In the genomic region with DNA sequence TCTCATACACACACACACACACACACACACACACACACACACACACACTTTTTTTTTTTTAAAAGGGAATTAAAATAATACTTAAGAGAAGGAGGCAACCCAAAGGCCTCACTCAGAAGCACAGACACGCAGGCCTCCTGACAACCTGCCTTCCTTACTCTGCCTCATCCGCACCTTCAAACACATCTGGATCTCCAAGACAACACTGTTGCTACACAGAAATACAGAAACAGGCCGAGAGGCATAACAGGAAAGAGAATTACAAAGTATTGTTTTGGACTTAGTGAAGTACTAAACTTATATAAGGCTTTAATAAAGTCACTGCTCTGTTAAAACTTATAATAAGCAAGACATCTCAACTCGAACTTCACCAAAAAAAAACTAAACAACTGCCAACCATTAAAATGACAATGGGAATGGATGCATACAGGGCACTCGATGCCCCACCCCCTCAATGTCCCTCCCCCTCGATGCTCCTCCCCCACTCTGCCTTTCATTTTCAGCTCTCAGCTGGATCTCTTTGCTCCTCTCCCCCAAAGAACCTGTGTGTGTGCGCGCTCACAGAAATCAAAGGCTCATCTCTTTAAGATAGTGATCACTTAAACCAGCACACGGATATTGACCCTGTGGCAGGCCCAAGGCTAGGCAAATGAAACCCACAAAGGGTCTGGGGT, we compare ENCODE assay signal across 10 mouse cellular contexts.
DNase-seq lines count a peak whose midpoint lies in the region; ATAC-seq lines count a peak whose summit lies in the region.
"Had no signal": no experiment of that assay in that cellular context is flagged by ENCODE, and none has a peak within 500 bp of the region (broad histone marks: within the 10 kb centered on the region; RNA-seq: fewer than 3 reads in every experiment).

No protein-coding gene starts in this region.

- no peak; the same call in 1 of the 2 replicates for ATAC-seq in liver, embryonic 11.5 days (replicated peaks; ENCODE audit: low FRiP score)
- no peak for ATAC-seq in embryonic facial prominence, embryonic 15.5 days (ENCODE audit: insufficient number of reproducible peaks, low FRiP score, low TSS enrichment, low read depth)
- ATAC-seq in liver, embryonic 12.5 days = peak; percentile 38; the same call in 1 of the 2 replicates

- peak overlapping the region; percentile 50; the same call in 1 of the 2 replicates for H3K27ac ChIP-seq in liver, embryonic 11.5 days (ENCODE audit: low read depth, low read length)
- peak overlapping the region; percentile 82 for H3K27ac ChIP-seq in embryonic facial prominence, embryonic 15.5 days (replicated peaks)
- H3K27ac ChIP-seq in liver, embryonic 12.5 days = peak overlapping the region; percentile 60
- H3K27ac ChIP-seq: hindbrain, embryonic 12.5 days had no signal

- H3K9ac ChIP-seq in liver, embryonic 11.5 days (ENCODE audit: low read depth, low read length) = no peak overlapping the region
- no peak overlapping the region for H3K9ac ChIP-seq in embryonic facial prominence, embryonic 15.5 days
- H3K9ac ChIP-seq in liver, embryonic 12.5 days = no peak overlapping the region
- H3K9ac ChIP-seq: hindbrain, embryonic 12.5 days had no signal

- peaks cover 4% of the 10 kb centered on the region; the same call in 1 of the 2 replicates for H3K36me3 ChIP-seq in liver, embryonic 11.5 days (ENCODE audit: control insufficient read depth, insufficient read depth, low read length)
- 0 out of 2 replicates have a peak, but pooled peaks cover 8% of the 10 kb centered on the region for H3K36me3 ChIP-seq in embryonic facial prominence, embryonic 15.5 days
- H3K36me3 ChIP-seq in liver, embryonic 12.5 days = peaks cover 19% of the 10 kb centered on the region
- H3K36me3 ChIP-seq: hindbrain, embryonic 12.5 days had no signal

- H3K4me2 ChIP-seq in liver, embryonic 11.5 days = no peak overlapping the region; the same call in 1 of the 2 replicates
- H3K4me2 ChIP-seq in embryonic facial prominence, embryonic 15.5 days (replicated peaks) = no peak overlapping the region
- H3K4me2 ChIP-seq in liver, embryonic 12.5 days = 0 out of 2 replicates have a peak overlapping the region, but pooled peaks have one; percentile 12
- H3K4me2 ChIP-seq: hindbrain, embryonic 12.5 days had no signal

- peaks cover 26% of the 10 kb centered on the region for H3K4me1 ChIP-seq in liver, embryonic 11.5 days (replicated peaks; ENCODE audit: control insufficient read depth, insufficient read depth, low read length)
- H3K4me1 ChIP-seq in embryonic facial prominence, embryonic 15.5 days = peaks cover 56% of the 10 kb centered on the region
- H3K4me1 ChIP-seq in liver, embryonic 12.5 days = peaks cover 53% of the 10 kb centered on the region

- DNase-seq in liver, embryonic 11.5 days (ENCODE audit: low spot score) = no peak
- DNase-seq in liver (no peak), NIH3T3 (ENCODE audit: low read depth) (peak; percentile 38)
- DNase-seq in right cerebral cortex, postnatal 25 days = no peak
- no peak for DNase-seq in left cerebral cortex, postnatal 25 days (ENCODE audit: low spot score in 2 of 2)
- no peak for DNase-seq in left cerebral cortex, postnatal 14 days (ENCODE audit: low spot score in 2 of 2)
- DNase-seq: cerebellum, adult 2 months had no signal

- no peak overlapping the region for H3K4me3 ChIP-seq in liver, embryonic 11.5 days (ENCODE audit: low read depth, low read length)
- no peak overlapping the region for H3K4me3 ChIP-seq in embryonic facial prominence, embryonic 15.5 days (replicated peaks)
- H3K4me3 ChIP-seq in liver, embryonic 12.5 days = no peak overlapping the region
- H3K4me3 ChIP-seq: hindbrain, embryonic 12.5 days had no signal

- no peaks in the 10 kb centered on the region for H3K27me3 ChIP-seq in liver, embryonic 11.5 days (replicated peaks; ENCODE audit: control insufficient read depth, insufficient read depth, low read length)
- no peaks in the 10 kb centered on the region for H3K27me3 ChIP-seq in embryonic facial prominence, embryonic 15.5 days
- H3K27me3 ChIP-seq in liver, embryonic 12.5 days (replicated peaks) = no peaks in the 10 kb centered on the region
- H3K27me3 ChIP-seq: hindbrain, embryonic 12.5 days had no signal

- intact Hi-C loops in left cerebral cortex, postnatal 25 days (cut with DNase I) = no loop called here
- intact Hi-C loops in left cerebral cortex, postnatal 14 days (cut with DNase I) = no loop called here

- H3K9me3 ChIP-seq in liver, embryonic 11.5 days (ENCODE audit: control insufficient read depth, low read length) = no peaks in the 10 kb centered on the region
- H3K9me3 ChIP-seq in embryonic facial prominence, embryonic 15.5 days (replicated peaks) = no peaks in the 10 kb centered on the region
- H3K9me3 ChIP-seq in liver, embryonic 12.5 days (replicated peaks) = no peaks in the 10 kb centered on the region
- H3K9me3 ChIP-seq: hindbrain, embryonic 12.5 days had no signal

- WGBS in liver, embryonic 11.5 days = 60% methylated on average over 9 of the region's 9 CpGs
- WGBS in embryonic facial prominence, embryonic 15.5 days = 56% methylated on average over 9 of the region's 9 CpGs
- WGBS in liver, embryonic 12.5 days (ENCODE audit: insufficient replicate concordance) = 53% methylated on average over 9 of the region's 9 CpGs
